Mouse (Mus musculus) heart, adult 8-10 months (tissue): ENCODE results near the gene Sec23a. TPM values are rescaled to one million over a fixed set of nuclear protein-coding genes. Genes with fewer than 3 reads are reported as not detected.
"Not testable (repeated sequence)": the region's sequence is repeated elsewhere in the genome, so short reads cannot be mapped to it uniquely, and the experiment has no call there.

Experiments
- DNase-seq: peaks from one replicate; pipeline ENCODE4 v3.0.0; 2022; ENCODE audit warnings: low spot score
- total RNA-seq, 4 experiments: library from RNA; stranded (reverse); gene quantifications; 2 replicates each; pipeline ENCODE4 v1.2.4; 2022

Sec23a gene
- 10 to 100 TPM; 42.2 to 47.9 (median 45.9) TPM for total RNA-seq

- DNase-seq = peak; percentile 98
These were observed at the start of gene Sec23a for GRCm38 (mm10) chr12:59011844-59012709. TSS of gene Sec23a (minus strand) at chr12:59012017.

GRCm38 (mm10) chr12:59060993-59061595 lies 49.3 kb upstream of the Sec23a start, which contains the start of gene Trappc6b:
TSS of gene Trappc6b (minus strand) at chr12:59061472.
- peak; percentile 79 for DNase-seq

- no peak for DNase-seq
These were observed 48.5 kb upstream of the Sec23a start for GRCm38 (mm10) chr12:59060322-59060721.

- not testable (repeated sequence) for DNase-seq
These were observed 46.4 kb upstream of the Sec23a start for GRCm38 (mm10) chr12:59058242-59058641.

GRCm38 (mm10) chr12:59056222-59056621 lies 44.4 kb upstream of the Sec23a start:
- DNase-seq = no peak

GRCm38 (mm10) chr12:59055196-59055850 lies 43.5 kb upstream of the Sec23a start:
- no peak for DNase-seq

GRCm38 (mm10) chr12:59053976-59054375 lies 42.2 kb upstream of the Sec23a start:
- DNase-seq = no peak

GRCm38 (mm10) chr12:59053166-59053565 lies 41.3 kb upstream of the Sec23a start:
- DNase-seq = no peak

GRCm38 (mm10) chr12:59052470-59052869 lies 40.7 kb upstream of the Sec23a start:
- DNase-seq = no peak

- DNase-seq = no peak
These were observed 29.0 kb upstream of the Sec23a start for GRCm38 (mm10) chr12:59040851-59041250.

- peak; percentile 13 for DNase-seq
These were observed 28.4 kb upstream of the Sec23a start for GRCm38 (mm10) chr12:59039971-59040844.

GRCm38 (mm10) chr12:59039162-59039970 lies 27.5 kb upstream of the Sec23a start:
- no peak for DNase-seq

GRCm38 (mm10) chr12:59032101-59032500 lies 20.3 kb upstream of the Sec23a start:
- DNase-seq = no peak

- no peak for DNase-seq
These were observed 9.5 kb upstream of the Sec23a start for GRCm38 (mm10) chr12:59021306-59021705.

GRCm38 (mm10) chr12:59019891-59020290 lies 8.1 kb upstream of the Sec23a start:
- no peak for DNase-seq

GRCm38 (mm10) chr12:59017970-59018369 lies 6.2 kb upstream of the Sec23a start:
- no peak for DNase-seq

- peak; percentile 89 for DNase-seq
These were observed 1.4 kb upstream of the Sec23a start, which contains the start of gene Gemin2 for GRCm38 (mm10) chr12:59013234-59013633. TSS of gene Gemin2 (plus strand) at chr12:59013393.

- peak; percentile 6 for DNase-seq
These were observed 884 bp upstream of the Sec23a start for GRCm38 (mm10) chr12:59012710-59013091.

GRCm38 (mm10) chr12:59011275-59011843 lies 458 bp downstream of the Sec23a start:
- no peak for DNase-seq

GRCm38 (mm10) chr12:59010482-59010881 lies 1.3 kb downstream of the Sec23a start:
- no peak for DNase-seq
